Mouse (Mus musculus): ENCODE data around the gene Srarp. TPM values are rescaled to one million over a fixed set of nuclear protein-coding genes. Genes with fewer than 3 reads are reported as not detected.

Srarp gene
- total and polyA plus RNA-seq, 2 experiments = not detected

DNA sequence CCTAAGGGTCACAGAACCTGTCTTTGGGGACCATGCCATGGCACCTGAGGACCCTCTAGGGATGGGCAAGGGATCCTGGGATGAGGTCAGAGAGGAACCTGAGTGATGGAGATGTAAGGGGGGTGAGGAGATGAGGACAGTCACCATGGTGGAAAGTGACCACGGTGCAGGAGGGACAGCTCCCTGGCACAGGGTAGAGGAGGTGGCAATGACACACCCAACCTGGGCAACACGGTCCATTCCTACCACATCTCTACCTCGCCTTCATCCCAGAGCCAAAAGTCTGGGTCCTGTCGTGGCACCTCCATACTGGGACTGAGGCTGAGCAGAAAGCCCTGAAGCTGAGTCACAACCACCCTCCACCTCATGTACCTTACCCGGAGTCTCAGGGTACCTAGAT, 13.1 kb downstream of the Srarp start:
- H3K79me2 ChIP-seq (ENCODE audit: control insufficient read depth, insufficient read depth, low read length) = no peaks in the 10 kb centered on the region
- no peak overlapping the region for H3K27ac ChIP-seq (replicated peaks; ENCODE audit: insufficient read depth, low read depth, low read length)
- WGBS = 85% methylated on average over 5 of the region's 5 CpGs

GRCm38 (mm10) chr4:141421423-141421822, 14.5 kb downstream of the Srarp start:
- no peaks in the 10 kb centered on the region for H3K79me2 ChIP-seq (ENCODE audit: control insufficient read depth, insufficient read depth, low read length)
- H3K36me3 ChIP-seq (ENCODE audit: control insufficient read depth, insufficient read depth, low read length) = no peaks in the 10 kb centered on the region
- no peak overlapping the region for H3K4me3 ChIP-seq (ENCODE audit: insufficient read depth, low read depth, low read length)
- no peak overlapping the region for H3K27ac ChIP-seq (replicated peaks; ENCODE audit: insufficient read depth, low read depth, low read length)
- DNase-seq (ENCODE audit: extremely low read depth, low read depth, low spot score) = no peak
- TF ChIP-seq CTCF (IDR thresholded peaks at IDR 0.05; ENCODE audit: low read depth, low read length) = no peak
- no peak for TF ChIP-seq POLR2A (IDR thresholded peaks at IDR 0.05; ENCODE audit: extremely low read depth, insufficient read depth, low read length)
- no peak overlapping the region for H3K9ac ChIP-seq (ENCODE audit: low read depth, low read length)
- WGBS = 77% methylated on average over 14 of the region's 14 CpGs
- H3K27me3 ChIP-seq (ENCODE audit: control insufficient read depth, insufficient read depth, low read length) = no peaks in the 10 kb centered on the region; the same call in 1 of the 2 replicates
- H3K4me1 ChIP-seq (ENCODE audit: control insufficient read depth, insufficient read depth, low read length) = no peaks in the 10 kb centered on the region

More for the DNA sequence above, 13.1 kb downstream of the Srarp start:
- no peak for DNase-seq (ENCODE audit: extremely low read depth, low read depth, low spot score)
- Histone ChIP-seq H3K9ac (ENCODE audit: low read depth, low read length) (no peak overlapping the region), H3K27me3 (ENCODE audit: control insufficient read depth, insufficient read depth, low read length) (no peaks in the 10 kb centered on the region; the same call in 1 of the 2 replicates), H3K4me1 (ENCODE audit: control insufficient read depth, insufficient read depth, low read length) (no peaks in the 10 kb centered on the region), H3K36me3 (ENCODE audit: control insufficient read depth, insufficient read depth, low read length) (no peaks in the 10 kb centered on the region), H3K4me3 (ENCODE audit: insufficient read depth, low read depth, low read length) (no peak overlapping the region)
- TF ChIP-seq POLR2A (IDR thresholded peaks at IDR 0.05; ENCODE audit: extremely low read depth, insufficient read depth, low read length) (no peak), CTCF (IDR thresholded peaks at IDR 0.05; ENCODE audit: low read depth, low read length) (no peak)

DNA sequence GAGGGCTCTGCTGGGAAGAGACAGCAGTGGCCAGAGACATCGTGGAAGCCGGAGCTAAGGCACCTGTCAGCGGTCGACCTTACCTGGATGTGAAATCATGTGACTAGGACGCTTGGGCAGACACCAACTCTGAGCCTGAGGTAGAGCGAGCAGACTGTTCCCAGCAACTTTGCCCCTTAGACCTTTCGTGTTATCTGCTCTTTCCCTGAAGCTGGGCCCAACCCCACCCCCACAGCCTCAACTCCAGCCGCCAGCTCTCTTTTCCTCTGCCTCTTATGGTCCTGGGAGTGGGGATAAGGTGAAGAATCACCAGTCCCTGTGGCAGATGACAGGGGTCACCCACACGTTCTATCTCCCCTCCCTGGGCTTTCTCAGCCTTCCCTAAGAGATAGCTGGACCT, 15.0 kb downstream of the Srarp start:
- Histone ChIP-seq H3K27me3 (ENCODE audit: control insufficient read depth, insufficient read depth, low read length) (no peaks in the 10 kb centered on the region; the same call in 1 of the 2 replicates), H3K9ac (ENCODE audit: low read depth, low read length) (no peak overlapping the region), H3K79me2 (ENCODE audit: control insufficient read depth, insufficient read depth, low read length) (no peaks in the 10 kb centered on the region), H3K36me3 (ENCODE audit: control insufficient read depth, insufficient read depth, low read length) (no peaks in the 10 kb centered on the region), H3K4me3 (ENCODE audit: insufficient read depth, low read depth, low read length) (no peak overlapping the region), H3K4me1 (ENCODE audit: control insufficient read depth, insufficient read depth, low read length) (no peaks in the 10 kb centered on the region), H3K27ac (replicated peaks; ENCODE audit: insufficient read depth, low read depth, low read length) (no peak overlapping the region)
- WGBS = 42% methylated on average over 9 of the region's 9 CpGs
- TF ChIP-seq CTCF (IDR thresholded peaks at IDR 0.05; ENCODE audit: low read depth, low read length) = no peak
- TF ChIP-seq POLR2A (IDR thresholded peaks at IDR 0.05; ENCODE audit: extremely low read depth, insufficient read depth, low read length) = no peak
- no peak for DNase-seq (ENCODE audit: extremely low read depth, low read depth, low spot score)

- Histone ChIP-seq H3K36me3 (ENCODE audit: control insufficient read depth, insufficient read depth, low read length) (no peaks in the 10 kb centered on the region), H3K9ac (ENCODE audit: low read depth, low read length) (no peak within 1 kb of the TSS), H3K79me2 (ENCODE audit: control insufficient read depth, insufficient read depth, low read length) (no peaks in the 10 kb centered on the region), H3K4me3 (ENCODE audit: insufficient read depth, low read depth, low read length) (no peak within 1 kb of the TSS), H3K27me3 (ENCODE audit: control insufficient read depth, insufficient read depth, low read length) (no peaks in the 10 kb centered on the region), H3K4me1 (ENCODE audit: control insufficient read depth, insufficient read depth, low read length) (no peaks in the 10 kb centered on the region), H3K27ac (replicated peaks; ENCODE audit: insufficient read depth, low read depth, low read length) (no peak within 1 kb of the TSS)
- TF ChIP-seq CTCF (IDR thresholded peaks at IDR 0.05; ENCODE audit: low read depth, low read length) = no peak
- no peak for TF ChIP-seq POLR2A (IDR thresholded peaks at IDR 0.05; ENCODE audit: extremely low read depth, insufficient read depth, low read length)
- WGBS = 71% methylated on average over 9 of the region's 9 CpGs
- DNase-seq (ENCODE audit: extremely low read depth, low read depth, low spot score) = no peak
Measured at GRCm38 (mm10) chr4:141420192-141420829, 15.6 kb downstream of the Srarp start, which contains the start of gene Hspb7. Gene Hspb7, plus strand, starts transcription at chr4:141420779.

- Histone ChIP-seq H3K4me3 (ENCODE audit: insufficient read depth, low read depth, low read length) (no peak overlapping the region), H3K36me3 (ENCODE audit: control insufficient read depth, insufficient read depth, low read length) (no peaks in the 10 kb centered on the region), H3K4me1 (ENCODE audit: control insufficient read depth, insufficient read depth, low read length) (no peaks in the 10 kb centered on the region), H3K27ac (replicated peaks; ENCODE audit: insufficient read depth, low read depth, low read length) (no peak overlapping the region), H3K9ac (ENCODE audit: low read depth, low read length) (no peak overlapping the region), H3K79me2 (ENCODE audit: control insufficient read depth, insufficient read depth, low read length) (no peaks in the 10 kb centered on the region), H3K27me3 (ENCODE audit: control insufficient read depth, insufficient read depth, low read length) (no peaks in the 10 kb centered on the region)
- peak; percentile 10 for DNase-seq (ENCODE audit: extremely low read depth, low read depth, low spot score)
- 70% methylated on average over 27 of the region's 27 CpGs for WGBS
- TF ChIP-seq POLR2A (IDR thresholded peaks at IDR 0.05; ENCODE audit: extremely low read depth, insufficient read depth, low read length) (no peak), CTCF (IDR thresholded peaks at IDR 0.05; ENCODE audit: low read depth, low read length) (no peak)
Measured at GRCm38 (mm10) chr4:141419398-141420191, 16.3 kb downstream of the Srarp start.
